Mouse (Mus musculus): ENCODE data around the gene Cpm. TPM values are rescaled to one million over a fixed set of nuclear protein-coding genes. Genes with fewer than 3 reads are reported as not detected.
"Not testable (repeated sequence)": the region's sequence is repeated elsewhere in the genome, so short reads cannot be mapped to it uniquely, and the experiment has no call there.

The Cpm gene
- polyA plus RNA-seq, 1 experiment from 2014 or later, result 5.4 TPM

GRCm38 (mm10) chr10:117612621-117613584 lies 16.4 kb upstream of the Cpm start:
- Histone ChIP-seq H3K4me3 (no peak overlapping the region), H3K9me3 (replicated peaks) (no peaks in the 10 kb centered on the region), H3K27ac (replicated peaks) (no peak overlapping the region), H3K27me3 (ENCODE audit: low read depth, poor library complexity, severe bottlenecking) (no peaks in the 10 kb centered on the region), H3K36me3 (no peaks in the 10 kb centered on the region), H3K4me1 (no peaks in the 10 kb centered on the region)
- no peak for DNase-seq (ENCODE audit: low spot score)
- 81% methylated on average over 8 of the region's 8 CpGs for WGBS

- 84% methylated on average over 6 of the region's 6 CpGs for WGBS
- Histone ChIP-seq H3K27ac (replicated peaks) (no peak overlapping the region), H3K9me3 (replicated peaks) (no peaks in the 10 kb centered on the region), H3K4me1 (no peaks in the 10 kb centered on the region), H3K36me3 (no peaks in the 10 kb centered on the region), H3K4me3 (no peak overlapping the region), H3K27me3 (ENCODE audit: low read depth, poor library complexity, severe bottlenecking) (no peaks in the 10 kb centered on the region)
- no peak for DNase-seq (ENCODE audit: low spot score)
These were observed 15.3 kb upstream of the Cpm start for GRCm38 (mm10) chr10:117613960-117614359.

- WGBS, result 66% methylated on average over 3 of the region's 3 CpGs
- Histone ChIP-seq H3K4me1 (no peaks in the 10 kb centered on the region), H3K9me3 (replicated peaks) (no peaks in the 10 kb centered on the region), H3K27ac (replicated peaks) (no peak overlapping the region), H3K27me3 (ENCODE audit: low read depth, poor library complexity, severe bottlenecking) (no peaks in the 10 kb centered on the region), H3K4me3 (no peak overlapping the region), H3K36me3 (no peaks in the 10 kb centered on the region)
- no peak for DNase-seq (ENCODE audit: low spot score)
These were observed 14.9 kb upstream of the Cpm start for GRCm38 (mm10) chr10:117614387-117614786.

- no peaks in the 10 kb centered on the region for H3K27me3 ChIP-seq (ENCODE audit: low read depth, poor library complexity, severe bottlenecking)
- no peak for DNase-seq (ENCODE audit: low spot score)
- 93% methylated on average over 8 of the region's 8 CpGs for WGBS
- H3K4me3 ChIP-seq, result no peak overlapping the region
- H3K9me3 ChIP-seq (replicated peaks), result no peaks in the 10 kb centered on the region
- no peak overlapping the region for H3K27ac ChIP-seq (replicated peaks)
- H3K36me3 ChIP-seq, result no peaks in the 10 kb centered on the region
- no peaks in the 10 kb centered on the region for H3K4me1 ChIP-seq
These were observed 14.1 kb upstream of the Cpm start for GRCm38 (mm10) chr10:117615239-117615638.

GRCm38 (mm10) chr10:117615746-117616145 lies 13.6 kb upstream of the Cpm start:
- WGBS, result 80% methylated on average over 4 of the region's 4 CpGs
- Histone ChIP-seq H3K36me3 (no peaks in the 10 kb centered on the region), H3K27ac (replicated peaks) (no peak overlapping the region), H3K4me3 (no peak overlapping the region), H3K27me3 (ENCODE audit: low read depth, poor library complexity, severe bottlenecking) (no peaks in the 10 kb centered on the region), H3K4me1 (no peaks in the 10 kb centered on the region), H3K9me3 (replicated peaks) (no peaks in the 10 kb centered on the region)
- no peak for DNase-seq (ENCODE audit: low spot score)

GRCm38 (mm10) chr10:117616191-117616680 lies 13.1 kb upstream of the Cpm start:
- Histone ChIP-seq H3K4me3 (no peak overlapping the region), H3K9me3 (replicated peaks) (no peaks in the 10 kb centered on the region), H3K4me1 (no peaks in the 10 kb centered on the region), H3K36me3 (no peaks in the 10 kb centered on the region), H3K27me3 (ENCODE audit: low read depth, poor library complexity, severe bottlenecking) (no peaks in the 10 kb centered on the region), H3K27ac (replicated peaks) (no peak overlapping the region)
- 88% methylated on average over 6 of the region's 6 CpGs for WGBS
- DNase-seq (ENCODE audit: low spot score), result no peak

GRCm38 (mm10) chr10:117616765-117617164 lies 12.5 kb upstream of the Cpm start:
- H3K4me3 ChIP-seq; H3K4me1 ChIP-seq; DNase-seq (ENCODE audit: low spot score); H3K27me3 ChIP-seq (ENCODE audit: low read depth, poor library complexity, severe bottlenecking); H3K36me3 ChIP-seq; H3K9me3 ChIP-seq (replicated peaks); H3K27ac ChIP-seq (replicated peaks): not testable (repeated sequence)
- 86% methylated on average over 4 of the region's 4 CpGs for WGBS

- Histone ChIP-seq H3K27ac (replicated peaks) (no peak overlapping the region), H3K27me3 (ENCODE audit: low read depth, poor library complexity, severe bottlenecking) (no peaks in the 10 kb centered on the region), H3K36me3 (no peaks in the 10 kb centered on the region), H3K4me1 (no peaks in the 10 kb centered on the region), H3K4me3 (no peak overlapping the region), H3K9me3 (replicated peaks) (no peaks in the 10 kb centered on the region)
- DNase-seq (ENCODE audit: low spot score), result no peak
- WGBS, result 86% methylated on average over 3 of the region's 3 CpGs
These were observed 11.5 kb upstream of the Cpm start for GRCm38 (mm10) chr10:117617568-117618345.

GRCm38 (mm10) chr10:117619041-117619861 lies 10.0 kb upstream of the Cpm start:
- 88% methylated on average over 27 of the region's 27 CpGs for WGBS
- Histone ChIP-seq H3K27ac (replicated peaks) (no peak overlapping the region), H3K4me1 (no peaks in the 10 kb centered on the region), H3K4me3 (no peak overlapping the region), H3K36me3 (no peaks in the 10 kb centered on the region), H3K27me3 (ENCODE audit: low read depth, poor library complexity, severe bottlenecking) (no peaks in the 10 kb centered on the region), H3K9me3 (replicated peaks) (no peaks in the 10 kb centered on the region)
- no peak for DNase-seq (ENCODE audit: low spot score)

GRCm38 (mm10) chr10:117619862-117620179 lies 9.5 kb upstream of the Cpm start:
- H3K36me3 ChIP-seq, result no peaks in the 10 kb centered on the region
- no peak overlapping the region for H3K4me3 ChIP-seq
- H3K4me1 ChIP-seq, result no peaks in the 10 kb centered on the region
- DNase-seq (ENCODE audit: low spot score), result no peak
- no peak overlapping the region for H3K27ac ChIP-seq (replicated peaks)
- H3K9me3 ChIP-seq (replicated peaks), result no peaks in the 10 kb centered on the region
- no peaks in the 10 kb centered on the region for H3K27me3 ChIP-seq (ENCODE audit: low read depth, poor library complexity, severe bottlenecking)
- 92% methylated on average over 2 of the region's 2 CpGs for WGBS

GRCm38 (mm10) chr10:117620530-117620929 lies 8.8 kb upstream of the Cpm start:
- H3K4me3 ChIP-seq, result no peak overlapping the region
- no peak overlapping the region for H3K27ac ChIP-seq (replicated peaks)
- H3K9me3 ChIP-seq (replicated peaks), result no peaks in the 10 kb centered on the region
- WGBS, result 92% methylated on average over 4 of the region's 4 CpGs
- DNase-seq (ENCODE audit: low spot score), result no peak
- H3K27me3 ChIP-seq (ENCODE audit: low read depth, poor library complexity, severe bottlenecking), result no peaks in the 10 kb centered on the region
- peaks cover 1% of the 10 kb centered on the region; the same call in 1 of the 2 replicates for H3K4me1 ChIP-seq
- H3K36me3 ChIP-seq, result no peaks in the 10 kb centered on the region

GRCm38 (mm10) chr10:117620934-117621501 lies 8.3 kb upstream of the Cpm start:
- WGBS, result 79% methylated on average over 3 of the region's 3 CpGs

More at GRCm38 (mm10) chr10:117620934-117621501, 8.3 kb upstream of the Cpm start:
- Histone ChIP-seq H3K27ac (replicated peaks) (no peak overlapping the region), H3K4me1 (peaks cover 6% of the 10 kb centered on the region; the same call in 1 of the 2 replicates), H3K9me3 (replicated peaks) (no peaks in the 10 kb centered on the region), H3K27me3 (ENCODE audit: low read depth, poor library complexity, severe bottlenecking) (no peaks in the 10 kb centered on the region), H3K36me3 (no peaks in the 10 kb centered on the region), H3K4me3 (no peak overlapping the region)
- DNase-seq (ENCODE audit: low spot score), result no peak
